Mouse (Mus musculus) kidney, adult 11 months (tissue): Measurements from ENCODE around the gene Nkiras1.
A peak's percentile ranks its signal among the peaks of the same experiment; 100 is the strongest.
"Not testable (repeated sequence)": the region's sequence is repeated elsewhere in the genome, so short reads cannot be mapped to it uniquely, and the experiment has no call there.

Source experiments
- DNase-seq: peaks from one replicate; pipeline ENCODE4 v3.0.0; 2022

Nkiras1 gene

GRCm38 (mm10) chr14:18270529-18271441 lies at the start of gene Nkiras1, which contains the start of gene Rpl15:
Gene Nkiras1 (plus strand): TSS chr14:18271136.
Gene Rpl15 (minus strand): TSS chr14:18271391.
- peak; percentile 100 for DNase-seq

- no peak for DNase-seq
Observed at GRCm38 (mm10) chr14:18221977-18222376, 49.0 kb upstream of the Nkiras1 start.

GRCm38 (mm10) chr14:18225431-18225830 lies 45.5 kb upstream of the Nkiras1 start:
- DNase-seq: not testable (repeated sequence)

- DNase-seq: peak; percentile 59
Observed at GRCm38 (mm10) chr14:18226181-18226580, 44.8 kb upstream of the Nkiras1 start.

GRCm38 (mm10) chr14:18229751-18230150 lies 41.2 kb upstream of the Nkiras1 start:
- DNase-seq: not testable (repeated sequence)

GRCm38 (mm10) chr14:18231866-18232265 lies 39.1 kb upstream of the Nkiras1 start:
- DNase-seq: peak; percentile 34

- DNase-seq: no peak
Observed at GRCm38 (mm10) chr14:18233076-18233475, 37.9 kb upstream of the Nkiras1 start.

GRCm38 (mm10) chr14:18233981-18234960 lies 36.7 kb upstream of the Nkiras1 start:
- no peak for DNase-seq

GRCm38 (mm10) chr14:18236496-18237235 lies 34.3 kb upstream of the Nkiras1 start:
- DNase-seq: not testable (repeated sequence)

- no peak for DNase-seq
Observed at GRCm38 (mm10) chr14:18237381-18237780, 33.6 kb upstream of the Nkiras1 start.

- peak; percentile 99 for DNase-seq
Observed at GRCm38 (mm10) chr14:18238131-18238749, 32.7 kb upstream of the Nkiras1 start.

- peak; percentile 100 for DNase-seq
Observed at GRCm38 (mm10) chr14:18238750-18239731, 31.9 kb upstream of the Nkiras1 start, which contains the start of gene Nr1d2. Gene Nr1d2 (minus strand): TSS chr14:18239127.

- no peak for DNase-seq
Observed at GRCm38 (mm10) chr14:18240132-18240531, 30.8 kb upstream of the Nkiras1 start.

GRCm38 (mm10) chr14:18241786-18242185 lies 29.1 kb upstream of the Nkiras1 start:
- no peak for DNase-seq

- DNase-seq: no peak
Observed at GRCm38 (mm10) chr14:18242638-18243130, 28.3 kb upstream of the Nkiras1 start.

- no peak for DNase-seq
Observed at GRCm38 (mm10) chr14:18261203-18261602, 9.7 kb upstream of the Nkiras1 start.

- DNase-seq: no peak
Observed at GRCm38 (mm10) chr14:18263427-18263826, 7.5 kb upstream of the Nkiras1 start.

GRCm38 (mm10) chr14:18269947-18270528 lies 898 bp upstream of the Nkiras1 start:
- not testable (repeated sequence) for DNase-seq

GRCm38 (mm10) chr14:18271666-18272065 lies 730 bp downstream of the Nkiras1 start:
- no peak for DNase-seq

GRCm38 (mm10) chr14:18274526-18274925 lies 3.6 kb downstream of the Nkiras1 start:
- no peak for DNase-seq
